Mouse (Mus musculus) Patski (cell line): ENCODE measurements at regions not wholly inside any gene's neighbourhood (a gene's known extent, or its start where the extent isn't known, plus 50 kb on each side); places are given as distances from the start of the nearest gene placed in this dataset.

ENCODE experiments used
- ATAC-seq: fragments of 100-300 bp; one replicate; pipeline ENCODE4 v1.8.0; 2021
- CTCF ChIA-PET: fragments of 350-600 bp; sonication (Branson Sonifier 250); formaldehyde crosslinking; loops from one replicate; lab custom pipeline; 2022; ENCODE audit warnings: inconsistent platforms; lab: Charles Lee
- POLR2A ChIA-PET: fragments of 350-600 bp; sonication (Branson Sonifier 250); formaldehyde crosslinking; loops from one replicate; lab custom pipeline; 2022; ENCODE audit warnings: antibody characterized with exemption, inconsistent platforms; lab: Charles Lee
- DNase-seq: peaks from one replicate; pipeline ENCODE4 v3.0.0-alpha.2; 2011; ENCODE audit warnings: low read depth, low spot score
- H3K27me3 ChIP-seq: fragments of 371-371 bp; one replicate; pipeline ENCODE4 v1.5.1; 2021
- CTCF ChIP-seq: fragments of 100-300 bp; IDR thresholded peaks from one replicate; pipeline ENCODE4 v1.5.1; 2021
- in situ Hi-C: fragments of 300-500 bp; cut with MboI; formaldehyde crosslinking; loops from 3 replicates; pipeline ENCODE4 v1.11.1; 2018; ENCODE audit warnings: low pct_unique_long_range_greater_than_20kb, mixed read lengths

DNA sequence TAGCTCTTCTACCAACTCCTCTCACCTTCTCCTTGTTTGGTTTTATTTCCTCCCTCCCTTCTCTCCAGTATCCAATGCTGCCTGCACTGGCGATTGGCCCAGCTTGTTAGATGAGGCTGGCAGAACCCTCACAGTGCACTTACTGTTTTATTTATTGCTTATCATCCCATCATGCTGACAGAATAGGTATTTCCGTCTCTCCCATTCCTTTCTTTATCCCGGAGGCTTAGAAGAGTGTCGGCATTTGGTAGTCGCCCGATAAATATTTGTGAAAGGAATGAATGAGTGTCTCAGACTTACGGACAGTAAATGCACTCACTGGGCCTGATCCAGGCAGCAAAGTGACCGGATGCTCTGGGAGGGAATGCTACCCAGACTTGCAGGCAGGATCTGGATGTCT lies 123.8 kb upstream of the Sh3bp4 start:
- DNase-seq (no peak), ATAC-seq (no peak)
- POLR2A ChIA-PET: no interaction called here
- CTCF ChIA-PET: interaction anchor here (2.2 to 2.3 kb wide), 2 partner anchors 10 to 23 kb away, joined by 6 to 7 read pairs; no protein-coding TSS in a partner anchor
- TF ChIP-seq CTCF: no peak
- in situ Hi-C loops: no loop called here
- H3K27me3 ChIP-seq: no peaks in the 10 kb centered on the region

GRCm38 (mm10) chr1:88949911-88950310 lies 120.3 kb upstream of the Sh3bp4 start:
- DNase-seq (no peak), ATAC-seq (no peak)
- ChIA-PET CTCF (interaction anchor here (1.5 kb wide), 1 partner anchor 42 kb away, joined by 3 read pairs; no protein-coding TSS in a partner anchor), POLR2A (no interaction called here)
- no peaks in the 10 kb centered on the region for H3K27me3 ChIP-seq
- no peak for TF ChIP-seq CTCF
- in situ Hi-C loops: no loop called here

DNA sequence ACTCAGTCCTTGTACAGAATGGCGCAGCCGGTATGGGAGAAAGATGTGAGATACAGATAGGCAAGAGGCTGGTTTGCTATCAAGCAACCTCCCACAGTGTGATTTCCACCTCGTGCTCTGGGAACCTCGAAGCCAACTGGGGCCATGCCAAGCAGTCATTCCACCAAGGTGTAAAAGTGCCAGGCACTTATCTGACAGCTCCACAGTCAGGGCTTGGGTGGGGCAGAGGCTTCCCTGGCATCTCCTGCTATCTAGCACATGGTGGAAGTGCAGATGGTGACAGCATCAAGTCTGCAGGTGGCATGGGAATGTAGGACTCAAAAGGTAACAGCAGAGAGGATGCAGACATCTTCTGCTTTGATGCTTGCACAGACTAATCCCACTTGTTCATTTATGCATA lies 116.7 kb upstream of the Sh3bp4 start:
- no peak for ATAC-seq
- DNase-seq: no peak
- H3K27me3 ChIP-seq: no peaks in the 10 kb centered on the region
- in situ Hi-C loops: no loop called here
- TF ChIP-seq CTCF: no peak
- POLR2A ChIA-PET: no interaction called here
- CTCF ChIA-PET: interaction anchor here (1.0 kb wide), 1 partner anchor 10 kb away, joined by 3 read pairs; no protein-coding TSS in a partner anchor

DNA sequence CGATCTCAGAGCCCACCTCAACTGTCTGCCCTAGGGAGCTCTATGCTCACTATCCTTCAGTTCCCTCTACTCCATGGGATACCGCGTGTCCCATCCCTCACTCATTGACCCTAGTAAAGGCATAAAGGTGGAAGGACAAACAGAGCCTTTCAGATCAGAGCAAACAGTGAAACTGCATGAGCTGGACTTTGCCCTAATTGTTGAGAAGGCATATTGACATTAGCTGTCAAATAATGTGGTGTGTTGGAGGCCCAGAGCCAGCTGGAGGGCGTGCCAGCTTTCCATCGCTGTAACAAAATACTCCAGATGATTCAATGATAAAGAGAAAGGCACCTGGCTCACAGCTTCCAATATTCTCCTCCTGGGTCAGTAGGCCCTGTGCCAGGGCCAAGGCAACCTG lies 115.4 kb upstream of the Sh3bp4 start:
- no peaks in the 10 kb centered on the region for H3K27me3 ChIP-seq
- in situ Hi-C loops: no loop called here
- ATAC-seq (no peak), DNase-seq (no peak)
- POLR2A ChIA-PET: no interaction called here
- no peak for TF ChIP-seq CTCF
- CTCF ChIA-PET: no interaction called here

DNA sequence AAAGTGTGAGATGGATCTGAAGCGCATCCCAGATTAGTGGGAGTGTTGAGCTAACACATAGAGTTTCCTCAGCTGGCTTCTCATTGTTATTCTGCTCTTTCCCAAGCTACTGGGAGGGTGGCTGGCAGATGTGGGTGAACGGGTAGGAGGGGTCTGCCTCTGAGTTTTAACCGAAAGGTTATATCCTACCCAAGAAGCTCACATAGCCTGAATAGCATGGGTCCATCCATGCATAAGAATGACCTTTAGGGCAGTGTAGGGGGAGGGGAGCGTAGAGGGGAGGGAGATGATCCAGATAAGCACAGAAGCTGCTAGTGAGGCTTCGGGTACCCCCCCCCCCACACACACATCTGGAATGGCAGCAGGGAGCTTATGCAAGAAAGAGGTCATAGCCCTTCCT lies 113.2 kb upstream of the Sh3bp4 start:
- CTCF ChIA-PET: interaction anchor here (1.4 to 1.5 kb wide), 2 partner anchors 12 to 20 kb away, joined by 3 to 6 read pairs; no protein-coding TSS in a partner anchor
- in situ Hi-C loops: no loop called here
- ATAC-seq: no peak
- DNase-seq: no peak
- POLR2A ChIA-PET: interaction anchor here (0.7 kb wide), 1 partner anchor 64 kb away, joined by 3 read pairs; no protein-coding TSS in a partner anchor
- H3K27me3 ChIP-seq: no peaks in the 10 kb centered on the region
- TF ChIP-seq CTCF: no peak

GRCm38 (mm10) chr1:88959715-88960114 lies 110.5 kb upstream of the Sh3bp4 start:
- no peak for TF ChIP-seq CTCF
- ChIA-PET POLR2A (no interaction called here), CTCF (interaction anchor here (1.9 kb wide), 1 partner anchor 22 kb away, joined by 4 read pairs; no protein-coding TSS in a partner anchor)
- in situ Hi-C loops: no loop called here
- DNase-seq (no peak), ATAC-seq (no peak)
- H3K27me3 ChIP-seq: no peaks in the 10 kb centered on the region

DNA sequence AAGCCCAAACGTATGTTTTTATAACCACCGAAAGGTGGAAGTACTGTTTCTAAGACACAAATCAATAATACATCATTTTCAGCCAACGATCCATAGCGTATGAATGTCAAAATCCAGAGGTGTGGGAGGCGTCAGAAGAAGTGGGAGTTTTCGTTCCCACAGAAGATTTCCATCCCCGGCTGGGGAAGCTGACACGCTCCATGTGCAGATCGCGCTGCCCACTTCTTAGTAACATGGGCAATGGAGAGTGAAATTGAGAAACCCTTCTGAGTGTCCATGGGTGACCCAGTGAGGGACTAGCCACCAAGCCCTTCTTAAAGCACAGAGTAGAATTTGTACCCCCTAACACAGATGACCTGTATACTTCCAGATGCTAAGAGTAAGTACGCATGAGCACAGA lies 110.1 kb upstream of the Sh3bp4 start:
- no peaks in the 10 kb centered on the region for H3K27me3 ChIP-seq
- DNase-seq (no peak), ATAC-seq (no peak)
- no peak for TF ChIP-seq CTCF
- ChIA-PET CTCF (interaction anchor here (1.9 kb wide), 1 partner anchor 22 kb away, joined by 4 read pairs; no protein-coding TSS in a partner anchor), POLR2A (no interaction called here)
- in situ Hi-C loops: no loop called here

DNA sequence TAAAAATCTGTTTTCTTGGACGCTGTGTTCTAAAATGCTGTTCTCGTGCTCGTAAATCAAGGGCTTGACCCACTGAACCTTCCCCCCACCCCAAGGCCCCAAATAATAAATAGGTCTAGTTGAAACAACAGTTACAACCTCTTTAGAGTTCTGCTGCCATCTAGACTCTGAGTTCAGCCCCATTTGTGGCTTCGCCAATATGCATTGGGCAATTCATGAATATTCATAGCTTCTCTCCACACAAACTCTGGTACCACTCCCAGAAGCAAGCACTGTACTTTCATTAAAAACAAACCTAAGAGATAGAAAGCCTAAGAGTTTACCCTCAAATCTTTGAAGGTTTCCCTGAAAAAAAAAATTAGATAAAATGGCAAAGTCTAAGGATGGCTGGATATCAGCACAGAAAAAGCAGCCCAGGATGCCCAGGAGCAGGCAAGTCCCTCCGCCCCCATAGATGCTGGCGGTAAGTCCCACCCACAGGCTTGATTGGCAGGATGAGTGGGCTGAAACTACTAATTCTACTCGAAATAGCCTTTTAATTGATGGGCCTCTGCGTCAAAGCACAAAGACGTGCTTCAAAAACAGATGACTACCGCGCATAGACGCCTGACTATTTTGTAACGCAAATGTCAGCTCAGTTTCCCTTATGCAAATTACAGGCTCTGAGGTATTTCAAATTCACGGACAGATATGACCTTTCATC lies 106.0 kb upstream of the Sh3bp4 start:
- in situ Hi-C loops: no loop called here
- ATAC-seq: no peak
- POLR2A ChIA-PET: interaction anchor here (1.2 kb wide), 1 partner anchor 15 kb away, joined by 4 read pairs; no protein-coding TSS in a partner anchor
- no peak for DNase-seq
- H3K27me3 ChIP-seq: no peaks in the 10 kb centered on the region
- CTCF ChIA-PET: interaction anchor here (1.0 to 1.4 kb wide), 3 partner anchors 10 to 31 kb away, joined by 3 read pairs; no protein-coding TSS in a partner anchor
- no peak for TF ChIP-seq CTCF

- TF ChIP-seq CTCF: no peak
- in situ Hi-C loops: loop anchor here (5.0 kb wide), 2 partner anchors 214 to 226 kb away; no protein-coding TSS in a partner anchor
- ChIA-PET POLR2A (no interaction called here), CTCF (interaction anchor here (1.1 kb wide), 1 partner anchor 8 kb away, joined by 3 read pairs; no protein-coding TSS in a partner anchor)
- H3K27me3 ChIP-seq: no peaks in the 10 kb centered on the region
- ATAC-seq (no peak), DNase-seq (no peak)
Observed at GRCm38 (mm10) chr1:88966416-88966815, 103.8 kb upstream of the Sh3bp4 start.

DNA sequence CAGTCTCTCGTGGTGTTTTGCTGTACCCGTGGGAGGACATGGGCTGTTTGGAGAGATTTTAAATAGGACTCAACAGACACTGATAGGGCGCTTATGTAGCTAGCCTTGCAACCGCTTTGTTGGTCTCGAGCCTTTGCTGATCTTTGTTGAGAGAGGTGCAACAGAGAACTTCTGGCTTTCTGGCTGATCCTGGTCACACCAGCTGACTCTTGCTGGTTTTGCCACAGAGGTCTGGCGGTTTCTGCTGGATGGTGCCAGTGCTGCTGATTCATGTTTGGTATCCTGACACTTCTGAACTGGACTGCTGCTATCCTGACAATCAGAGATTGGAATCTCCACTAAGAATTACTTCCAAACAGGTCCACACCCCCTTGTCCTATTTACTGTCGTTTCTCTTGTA lies 102.1 kb upstream of the Sh3bp4 start:
- DNase-seq: no peak
- in situ Hi-C loops: loop anchor here (5.0 kb wide), 2 partner anchors 216 to 224 kb away; no protein-coding TSS in a partner anchor
- ChIA-PET POLR2A (interaction anchor here (0.7 kb wide), 2 partner anchors 19 to 89 kb away, joined by 3 to 4 read pairs; no protein-coding TSS in a partner anchor), CTCF (no interaction called here)
- H3K27me3 ChIP-seq: no peaks in the 10 kb centered on the region
- no peak for ATAC-seq
- TF ChIP-seq CTCF: no peak

DNA sequence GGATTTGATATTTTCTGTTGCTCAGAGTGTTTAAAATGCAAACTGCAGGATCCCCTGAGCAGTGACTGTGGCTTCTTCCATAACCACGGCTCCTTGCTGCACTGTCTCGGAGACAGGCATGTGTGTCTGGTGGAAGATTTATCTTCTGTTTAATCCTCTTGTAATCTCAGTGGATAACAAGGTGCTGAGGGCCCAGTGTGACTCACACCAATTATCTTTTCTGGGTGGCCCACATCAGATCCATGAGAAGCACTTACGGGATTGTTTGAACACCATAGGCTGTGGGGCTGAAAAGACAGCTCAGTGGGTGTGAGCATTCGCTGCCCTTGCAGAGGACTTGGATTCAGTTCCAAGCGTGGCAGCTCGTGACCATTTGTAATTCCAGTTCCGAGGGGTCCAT lies 101.2 kb upstream of the Sh3bp4 start:
- ChIA-PET POLR2A (no interaction called here), CTCF (interaction anchor here (1.4 to 2.0 kb wide), 3 partner anchors 23 to 94 kb away, joined by 3 to 7 read pairs (median 3); no protein-coding TSS in a partner anchor)
- ATAC-seq (peak; percentile 21), DNase-seq (peak; percentile 71)
- H3K27me3 ChIP-seq: no peaks in the 10 kb centered on the region
- in situ Hi-C loops: loop anchor here (5.0 kb wide), 2 partner anchors 217 to 223 kb away; no protein-coding TSS in a partner anchor
- TF ChIP-seq CTCF: no peak
